Mouse (Mus musculus): ENCODE measurements at regions not wholly inside any gene's neighbourhood (a gene's known extent, or its start where the extent isn't known, plus 50 kb on each side); places are given as distances from the start of the nearest gene placed in this dataset.

GRCm38 (mm10) chr12:26091865-26092264 lies 323.2 kb downstream of the Rnf144a start:
- TF ChIP-seq CTCF (conservative IDR thresholded peaks at IDR 0.05; ENCODE audit: low read length) (no peak), NANOG (IDR thresholded peaks at IDR 0.05; ENCODE audit: borderline replicate concordance, low read length) (no peak)
